Mouse (Mus musculus): ENCODE results near the gene Rexo5.

DNA sequence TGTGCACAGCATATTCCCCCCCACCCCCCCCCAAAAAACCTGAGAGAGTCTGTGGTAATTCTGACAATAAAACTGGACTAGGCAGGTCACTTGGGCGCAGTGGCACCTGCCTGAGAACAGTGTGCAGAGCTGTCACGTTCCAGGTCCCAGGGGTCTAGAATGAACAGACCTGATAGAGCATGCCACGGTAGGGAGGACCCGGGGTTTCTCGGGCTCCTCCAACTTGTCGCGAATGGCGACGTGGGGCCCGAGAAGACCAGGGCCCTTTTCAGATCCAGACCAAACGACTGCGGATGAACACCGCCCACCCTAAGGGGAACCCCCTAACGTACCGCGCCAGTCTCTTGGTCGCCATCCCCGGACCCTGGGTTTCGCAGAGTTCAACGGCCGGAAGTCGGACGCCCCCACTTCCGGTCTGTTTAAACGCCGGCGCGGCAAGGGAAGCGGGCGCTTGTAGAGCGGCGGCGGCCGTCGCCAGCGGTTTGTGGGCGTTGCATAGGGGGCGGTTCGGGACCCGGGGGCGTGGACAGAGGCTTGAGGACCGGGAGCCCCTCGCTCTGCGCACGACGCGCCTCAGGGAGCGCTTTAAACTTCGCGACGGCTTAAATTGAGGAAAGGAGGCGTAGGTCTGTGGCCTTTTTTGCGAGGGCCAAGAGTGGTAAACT lies at the start of gene Rexo5, which contains the start of gene Eri2:
- TF ChIP-seq GATA1 (IDR thresholded peaks at IDR 0.05; ENCODE audit: borderline replicate concordance, low read length), result no peak
- TF ChIP-seq FLI1 (IDR thresholded peaks at IDR 0.05; ENCODE audit: low read length), result peak; percentile 99; the same call in 1 of the 2 replicates

Measured in megakaryocyte, embryonic 14.5 days (primary cell).